Mouse (Mus musculus): ENCODE results near the gene Ace. TPM values are rescaled to one million over a fixed set of nuclear protein-coding genes. Genes with fewer than 3 reads are reported as not detected.

The Ace gene
- polyA plus RNA-seq, 1 experiment: 8.9 TPM

DNA sequence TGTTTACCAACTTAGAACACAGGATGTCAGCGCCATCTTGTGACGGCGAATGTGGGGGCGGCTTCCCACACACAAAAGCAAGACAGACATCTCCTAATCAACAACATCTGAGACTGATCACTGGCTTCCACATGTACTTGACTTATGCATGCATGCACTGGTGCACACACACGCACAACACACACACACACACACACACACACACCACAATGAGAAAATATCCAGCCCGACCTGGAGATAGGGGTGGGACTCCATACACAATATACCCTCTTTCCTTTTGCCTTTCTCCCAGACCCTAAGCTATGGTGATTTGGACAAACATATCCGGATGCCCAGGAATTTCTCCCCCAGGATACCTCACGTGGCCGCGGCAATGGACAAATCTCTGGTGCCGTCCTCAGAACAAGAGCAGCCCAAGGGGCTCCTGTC, 65.8 kb downstream of the Ace start:
- DNase-seq (ENCODE audit: low read depth): peak; percentile 79
- TF ChIP-seq CTCF (IDR thresholded peaks at IDR 0.05; ENCODE audit: borderline replicate concordance, extremely low read depth, insufficient read depth, insufficient read length) (no peak), POLR2A (IDR thresholded peaks at IDR 0.05; ENCODE audit: borderline replicate concordance, extremely low read depth, insufficient read depth, insufficient read length, poor library complexity, severe bottlenecking) (no peak)

DNA sequence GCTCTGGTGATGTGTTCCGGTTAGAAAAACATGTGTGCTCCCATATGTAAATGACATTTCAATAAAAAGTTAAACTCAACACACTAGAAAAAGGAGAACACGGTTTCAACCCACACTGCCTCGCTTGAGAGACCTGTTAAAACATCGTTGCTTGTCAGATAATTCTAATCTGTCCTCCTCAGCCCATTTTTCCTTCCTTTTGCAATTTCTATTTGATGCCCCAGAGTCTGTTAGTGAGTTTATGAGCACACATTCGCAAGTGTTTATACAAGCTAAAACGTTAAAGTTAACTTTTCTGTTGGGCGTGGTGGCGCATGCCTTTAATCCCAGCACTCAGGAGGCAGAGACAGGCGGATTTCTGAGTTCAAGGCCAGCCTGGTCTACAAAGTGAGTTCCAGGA, 67.2 kb downstream of the Ace start:
- TF ChIP-seq CTCF (IDR thresholded peaks at IDR 0.05; ENCODE audit: borderline replicate concordance, extremely low read depth, insufficient read depth, insufficient read length) (no peak), POLR2A (IDR thresholded peaks at IDR 0.05; ENCODE audit: borderline replicate concordance, extremely low read depth, insufficient read depth, insufficient read length, poor library complexity, severe bottlenecking) (no peak)
- no peak for DNase-seq (ENCODE audit: low read depth)

DNA sequence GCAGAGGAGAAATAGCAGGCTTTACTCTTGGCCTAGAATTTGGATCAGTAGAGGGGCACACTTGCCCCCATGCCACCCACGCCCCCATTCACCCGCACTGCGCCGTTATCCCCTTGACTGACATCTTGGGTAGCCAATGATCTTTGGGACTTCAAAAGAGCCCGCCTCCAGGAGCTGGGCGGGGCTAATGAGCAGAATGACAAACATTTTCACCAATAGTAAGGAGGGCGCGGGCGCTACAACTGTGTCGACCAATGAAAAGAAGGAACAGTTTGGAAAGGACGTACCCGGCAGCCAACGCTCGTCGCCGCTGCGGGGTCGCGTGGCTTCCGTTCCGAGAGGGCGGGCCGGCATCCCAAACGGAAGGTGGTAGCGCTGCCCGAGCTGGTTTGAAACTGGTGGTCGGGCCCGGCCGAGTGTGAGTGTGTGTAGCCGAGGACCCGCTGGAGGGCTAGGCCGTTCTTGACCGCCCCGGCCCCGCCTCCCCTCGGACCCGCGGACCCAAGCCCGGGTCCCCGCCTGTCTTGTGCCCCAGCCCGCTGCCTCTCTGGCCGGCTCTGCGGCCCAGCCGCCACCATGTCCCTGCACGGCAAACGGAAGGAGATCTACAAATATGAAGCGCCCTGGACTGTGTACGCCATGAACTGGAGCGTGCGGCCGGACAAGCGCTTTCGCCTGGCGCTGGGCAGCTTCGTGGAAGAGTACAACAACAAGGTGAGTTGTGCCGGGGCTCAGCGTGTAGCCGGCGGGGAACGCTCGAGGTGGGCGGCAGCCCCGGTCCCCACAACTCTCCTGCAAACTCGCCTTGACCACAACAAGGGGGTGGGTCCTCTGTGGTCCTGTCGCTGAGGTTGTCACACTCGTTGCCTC, 69.0 kb downstream of the Ace start, which contains the start of gene Dcaf7:
Gene Dcaf7 (plus strand): TSS at position 325 of the 870 bp plus-strand sequence.
- TF ChIP-seq POLR2A (IDR thresholded peaks at IDR 0.05; ENCODE audit: borderline replicate concordance, extremely low read depth, insufficient read depth, insufficient read length, poor library complexity, severe bottlenecking) (peak; percentile 43; the same call in 1 of the 2 replicates), CTCF (IDR thresholded peaks at IDR 0.05; ENCODE audit: borderline replicate concordance, extremely low read depth, insufficient read depth, insufficient read length) (no peak)
- DNase-seq (ENCODE audit: low read depth): peak; percentile 99

DNA sequence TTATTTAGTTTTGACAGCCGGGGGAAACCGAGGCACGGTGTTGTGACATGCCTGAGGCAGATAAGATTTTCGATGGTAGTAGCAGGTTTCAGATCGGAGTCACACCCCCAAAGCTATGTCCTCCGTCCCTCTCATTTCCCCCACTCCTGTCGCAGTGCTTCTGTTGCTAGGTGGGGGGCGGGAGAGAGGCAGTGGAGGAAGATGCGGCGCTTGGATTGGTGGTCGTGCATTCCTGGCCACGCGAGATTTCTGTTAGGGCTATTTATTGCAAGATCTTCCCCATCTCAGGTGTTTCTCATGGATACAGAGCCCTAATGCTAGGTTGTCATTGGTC, 69.6 kb downstream of the Ace start:
- peak; percentile 91 for DNase-seq (ENCODE audit: low read depth)
- TF ChIP-seq POLR2A (IDR thresholded peaks at IDR 0.05; ENCODE audit: borderline replicate concordance, extremely low read depth, insufficient read depth, insufficient read length, poor library complexity, severe bottlenecking) (no peak), CTCF (IDR thresholded peaks at IDR 0.05; ENCODE audit: borderline replicate concordance, extremely low read depth, insufficient read depth, insufficient read length) (no peak)

Other genes starting within 250 kb of the Ace start
- 33.0 and 36.9 TPM in 2 replicates for gene Cyb561, start 14.6 kb upstream of the Ace start, polyA plus RNA-seq (2012; rRNA removed)
- gene Ace3, start 26.7 kb downstream of the Ace start, polyA plus RNA-seq (2012; rRNA removed): not detected in 2 replicates
- 1.2 and 2.1 TPM in 2 replicates for gene Kcnh6, start 40.2 kb downstream of the Ace start, polyA plus RNA-seq (2012; rRNA removed)
- gene Dcaf7, start 68.9 kb downstream of the Ace start, polyA plus RNA-seq (2012; rRNA removed): 141 and 173 TPM in 2 replicates
- gene Taco1, start 98.1 kb downstream of the Ace start, polyA plus RNA-seq (2012; rRNA removed): 12.6 and 13.4 TPM in 2 replicates
- gene Map3k3, start 116.7 kb downstream of the Ace start, polyA plus RNA-seq (2012; rRNA removed): 33.1 and 33.5 TPM in 2 replicates
- gene Gm10840, start 192.9 kb downstream of the Ace start, polyA plus RNA-seq (2012; rRNA removed): 0.77 TPM in 1 of 2 replicates, not detected in the other
- 128 and 134 TPM in 2 replicates for gene Limd2, start 192.9 kb downstream of the Ace start, polyA plus RNA-seq (2012; rRNA removed)
- 54.3 and 68.3 TPM in 2 replicates for gene Strada, start 234.2 kb downstream of the Ace start, polyA plus RNA-seq (2012; rRNA removed)
- 44.1 and 54.9 TPM in 2 replicates for gene Ccdc47, start 248.4 kb downstream of the Ace start, polyA plus RNA-seq (2012; rRNA removed)
- 41.1 and 56.8 TPM in 2 replicates for gene Ddx42, start 249.0 kb downstream of the Ace start, polyA plus RNA-seq (2012; rRNA removed)